In genomic region chr5:20702480-20703303, GRCm38 (mm10) we compare ENCODE assay signal across 8 mouse cellular contexts.
A peak's percentile ranks its signal among the peaks of the same experiment; 100 is the strongest.
DNase-seq lines count a peak whose midpoint lies in the region; ATAC-seq and TF ChIP-seq lines count a peak whose summit lies in the region.

No protein-coding gene starts in this region.

- TF ChIP-seq CTCF in testis, adult 2 months (IDR thresholded peaks at IDR 0.05; ENCODE audit: control insufficient read depth, insufficient read depth, insufficient replicate concordance, low read depth, low read length): no peak

- peak overlapping the region; percentile 94 for H3K4me3 ChIP-seq in testis, adult 2 months (ENCODE audit: control insufficient read depth, low read depth, low read length)
- H3K4me3 ChIP-seq in forebrain, embryonic 15.5 days: peak overlapping the region; percentile 59
- peak overlapping the region; percentile 69 for H3K4me3 ChIP-seq in limb, embryonic 12.5 days (replicated peaks)
- H3K4me3 ChIP-seq in midbrain, embryonic 16.5 days (ENCODE audit: low read depth, low read length): peak overlapping the region; percentile 65

- peak overlapping the region; percentile 81 for H3K9ac ChIP-seq in forebrain, embryonic 15.5 days (replicated peaks)
- peak overlapping the region; percentile 96 for H3K9ac ChIP-seq in limb, embryonic 12.5 days (replicated peaks)
- H3K9ac ChIP-seq in midbrain, embryonic 16.5 days (ENCODE audit: low read depth, low read length): peak overlapping the region; percentile 88

- peak; percentile 33 for ATAC-seq in cerebellum, adult (ENCODE audit: insufficient number of reproducible peaks, low FRiP score, low TSS enrichment)
- ATAC-seq in forebrain, embryonic 15.5 days (replicated peaks): peak; percentile 64
- ATAC-seq in limb, embryonic 12.5 days (ENCODE audit: insufficient number of reproducible peaks, insufficient read depth, low FRiP score, low TSS enrichment, low read depth): peak; percentile 67
- ATAC-seq in midbrain, embryonic 16.5 days: peak; percentile 61

- H3K36me3 ChIP-seq in testis, adult 2 months (ENCODE audit: control insufficient read depth, insufficient read depth, low read length): no peaks in the 10 kb centered on the region
- 0 out of 2 replicates have a peak, but pooled peaks cover 2% of the 10 kb centered on the region for H3K36me3 ChIP-seq in forebrain, embryonic 15.5 days
- no peaks in the 10 kb centered on the region for H3K36me3 ChIP-seq in limb, embryonic 12.5 days
- no peaks in the 10 kb centered on the region for H3K36me3 ChIP-seq in midbrain, embryonic 16.5 days (ENCODE audit: control insufficient read depth, insufficient read depth, low read length)

- H3K4me1 ChIP-seq in testis, adult 2 months (ENCODE audit: control insufficient read depth, insufficient read depth, low read length): peaks cover 6% of the 10 kb centered on the region
- H3K4me1 ChIP-seq in forebrain, embryonic 15.5 days: peaks cover 9% of the 10 kb centered on the region
- H3K4me1 ChIP-seq in limb, embryonic 12.5 days (replicated peaks): 0 out of 2 replicates have a peak, but pooled peaks cover 3% of the 10 kb centered on the region
- H3K4me1 ChIP-seq in midbrain, embryonic 16.5 days (ENCODE audit: control insufficient read depth, insufficient read depth, low read length): peaks cover 9% of the 10 kb centered on the region

- under 1% methylated on average over 55 of the region's 57 CpGs for WGBS in forebrain, embryonic 15.5 days
- WGBS in limb, embryonic 12.5 days: 1% methylated on average over 55 of the region's 57 CpGs
- WGBS in midbrain, embryonic 16.5 days: under 1% methylated on average over 50 of the region's 57 CpGs

- H3K27me3 ChIP-seq in testis, adult 2 months (ENCODE audit: control insufficient read depth, insufficient read depth, low read length): no peaks in the 10 kb centered on the region
- no peaks in the 10 kb centered on the region for H3K27me3 ChIP-seq in forebrain, embryonic 15.5 days
- H3K27me3 ChIP-seq in limb, embryonic 12.5 days: no peaks in the 10 kb centered on the region; the same call in 1 of the 2 replicates
- no peaks in the 10 kb centered on the region for H3K27me3 ChIP-seq in midbrain, embryonic 16.5 days (ENCODE audit: control insufficient read depth, insufficient read depth, low read depth, low read length)

- no peak for DNase-seq in testis, postnatal 10 days (ENCODE audit: low spot score)
- peak; percentile 52 for DNase-seq in hindlimb bud, embryonic 11.5 days (ENCODE audit: extremely low spot score, low read depth, low spot score)
- DNase-seq in thymus, postnatal 10 days (ENCODE audit: low spot score in 2 of 2): peak; percentile 14 to 18

- H3K4me2 ChIP-seq in forebrain, embryonic 15.5 days (replicated peaks): peak overlapping the region; percentile 65
- H3K4me2 ChIP-seq in limb, embryonic 12.5 days: peak overlapping the region; percentile 70
- peak overlapping the region; percentile 69 for H3K4me2 ChIP-seq in midbrain, embryonic 16.5 days (ENCODE audit: low read length)

- H3K27ac ChIP-seq in testis, adult 2 months (ENCODE audit: control insufficient read depth, insufficient read depth, low read depth, low read length): peak overlapping the region; percentile 94
- H3K27ac ChIP-seq in forebrain, embryonic 15.5 days (replicated peaks): peak overlapping the region; percentile 97
- peak overlapping the region; percentile 96 for H3K27ac ChIP-seq in limb, embryonic 12.5 days
- H3K27ac ChIP-seq in midbrain, embryonic 16.5 days (ENCODE audit: low read length): peak overlapping the region; percentile 95

- H3K9me3 ChIP-seq in forebrain, embryonic 15.5 days: no peaks in the 10 kb centered on the region
- no peaks in the 10 kb centered on the region for H3K9me3 ChIP-seq in limb, embryonic 12.5 days
- no peaks in the 10 kb centered on the region for H3K9me3 ChIP-seq in midbrain, embryonic 16.5 days (replicated peaks; ENCODE audit: control insufficient read depth, low read length, poor library complexity, severe bottlenecking)

- TF ChIP-seq POLR2A in testis, adult 2 months (IDR thresholded peaks at IDR 0.05; ENCODE audit: control insufficient read depth, low read depth, low read length): 0 out of 2 replicates have a peak, but pooled peaks have one; percentile 6
